Mouse (Mus musculus): Measurements from ENCODE around the gene Fuca1.

Fuca1 gene

DNA sequence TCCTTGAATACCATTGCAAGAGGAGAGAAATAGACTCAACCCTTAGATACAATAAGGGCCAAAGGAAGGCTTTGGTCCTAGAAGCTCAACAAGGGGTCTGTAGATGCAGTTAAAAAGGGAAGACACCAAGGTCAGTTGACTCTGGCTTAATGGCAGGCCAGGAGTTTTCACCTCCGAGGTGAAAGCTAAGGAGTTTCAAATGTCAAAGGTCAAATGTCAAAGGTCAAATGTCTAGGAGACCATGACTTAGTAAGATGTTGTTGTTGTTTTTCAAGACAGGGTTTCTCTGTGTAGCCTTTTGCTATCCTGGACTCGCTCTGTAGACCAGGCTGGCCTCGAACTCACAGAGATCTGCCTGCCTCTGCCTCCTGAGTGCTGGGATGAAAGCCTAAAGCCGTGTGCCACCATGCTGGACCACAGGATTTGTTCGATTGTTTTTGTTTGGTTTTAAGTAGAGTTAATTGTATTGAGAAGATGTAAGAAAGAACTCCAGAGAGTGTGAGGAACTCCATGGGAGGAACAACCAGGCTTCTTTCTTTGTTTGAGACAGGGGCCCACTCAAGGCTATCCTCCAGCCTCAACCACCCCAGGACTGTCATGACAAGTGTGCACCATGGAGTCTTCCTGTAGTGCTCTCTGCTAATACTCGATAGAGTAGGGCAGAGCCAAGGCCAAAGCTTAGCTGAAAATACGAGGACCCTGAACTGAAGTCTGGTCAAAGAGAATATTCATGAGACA, 31.2 kb upstream of the Fuca1 start:
- no peak for DNase-seq (ENCODE audit: extremely low spot score)

DNA sequence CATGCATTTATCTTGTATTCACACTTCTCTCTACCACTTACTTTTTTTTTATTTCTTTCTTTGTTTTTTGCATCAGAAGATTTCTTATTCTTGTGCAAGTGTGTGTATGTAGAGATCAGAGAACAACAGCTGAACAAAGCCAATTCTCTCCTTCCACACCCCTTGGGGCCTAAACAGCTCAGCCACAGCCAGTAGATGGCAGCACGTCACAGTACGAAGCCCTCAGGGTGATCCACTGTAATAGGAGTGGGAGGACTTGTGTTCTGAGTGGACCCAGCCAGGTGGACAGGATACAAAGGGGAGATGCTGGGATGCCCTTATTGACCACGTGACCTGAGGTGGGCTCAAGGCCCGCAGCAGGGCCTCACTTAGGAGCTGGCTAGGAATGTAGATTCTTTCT, 30.7 kb upstream of the Fuca1 start:
- peak; percentile 65 for DNase-seq (ENCODE audit: extremely low spot score)

DNA sequence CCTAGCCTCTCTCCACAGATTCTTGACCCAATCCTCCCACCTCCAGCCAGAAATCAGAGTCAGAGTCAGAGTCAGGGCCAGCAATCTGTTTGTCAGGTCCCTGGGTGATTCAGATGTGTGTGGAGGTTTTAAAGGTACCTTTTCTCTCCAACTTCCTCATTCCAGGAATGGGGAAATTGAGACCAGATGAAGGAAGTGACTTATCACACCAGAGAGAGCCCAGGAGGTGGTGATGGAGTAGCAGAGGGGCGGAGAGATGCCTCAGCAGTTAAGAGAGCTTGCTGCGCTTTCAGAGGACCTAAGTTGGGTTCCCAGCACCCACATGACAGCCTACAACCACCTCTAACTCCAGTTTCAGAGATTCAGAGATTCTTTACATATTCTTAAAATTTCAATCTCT, 29.0 kb upstream of the Fuca1 start:
- no peak for DNase-seq (ENCODE audit: extremely low spot score)

DNA sequence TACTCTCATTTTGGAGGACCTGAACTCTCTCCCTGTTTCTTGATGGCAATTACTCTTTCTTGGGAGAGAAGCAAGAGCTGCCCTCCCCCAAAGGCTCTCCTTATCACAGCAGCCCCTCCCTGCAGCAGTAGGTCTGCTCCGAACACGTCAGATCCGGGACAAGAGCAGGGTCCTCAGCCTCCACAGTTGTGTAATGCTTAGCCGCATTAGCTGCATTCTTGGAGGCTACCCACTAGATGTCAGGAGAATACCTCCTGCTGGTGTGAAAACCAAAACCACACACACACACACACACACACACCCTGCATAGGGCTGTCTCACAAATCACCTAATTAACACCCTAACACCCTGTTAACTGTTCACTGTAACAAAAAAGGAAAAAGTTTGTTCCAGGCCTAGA, 27.7 kb upstream of the Fuca1 start:
- no peak for DNase-seq (ENCODE audit: extremely low spot score)

DNA sequence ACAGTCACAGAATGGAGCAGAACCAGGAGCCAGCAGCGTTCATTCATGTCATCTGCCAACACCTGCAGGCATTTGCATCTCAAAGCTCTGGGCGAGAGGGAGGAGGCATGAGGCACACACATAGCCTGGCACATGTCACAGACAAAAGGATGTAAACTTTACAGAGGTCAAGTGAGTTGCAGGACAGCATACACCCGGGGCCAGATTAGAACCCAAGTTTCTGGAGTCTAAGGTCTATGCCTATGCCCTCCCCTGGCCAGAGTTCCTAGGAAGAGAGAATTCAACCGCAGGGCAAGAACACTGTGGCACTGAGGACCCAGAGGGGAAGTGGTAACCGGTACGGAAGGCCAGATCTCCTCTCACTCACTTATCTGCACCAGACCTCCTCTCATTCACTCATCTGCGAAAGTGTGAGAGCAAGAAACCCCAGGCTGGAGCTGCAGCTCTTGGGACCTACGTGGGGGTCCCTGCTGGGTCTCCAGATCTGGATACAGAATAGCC, 25.4 kb upstream of the Fuca1 start, which contains the start of gene Cnr2:
Gene Cnr2 (plus strand): TSS at position 324 of the 501 bp plus-strand sequence.
- DNase-seq (ENCODE audit: extremely low spot score): no peak

DNA sequence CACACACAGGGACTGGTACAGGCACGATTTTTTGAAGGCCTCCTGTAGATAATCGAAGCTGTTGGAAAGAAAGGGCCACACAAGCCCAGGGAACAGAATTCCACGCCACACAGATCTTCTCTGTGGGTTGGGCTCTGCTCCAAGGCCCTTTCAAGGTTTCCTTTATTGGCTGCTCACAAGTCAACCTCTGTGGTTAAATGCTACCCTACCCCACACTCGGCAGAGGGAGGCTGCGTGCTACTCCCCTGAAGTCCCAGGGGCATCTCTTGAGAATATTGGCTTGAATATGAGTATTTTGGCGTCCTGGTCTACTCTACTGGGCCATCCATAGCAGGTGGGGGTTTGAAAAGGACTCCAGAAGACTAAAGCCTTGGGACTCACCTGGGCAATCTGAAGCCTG, 24.4 kb upstream of the Fuca1 start:
- DNase-seq (ENCODE audit: extremely low spot score): no peak

DNA sequence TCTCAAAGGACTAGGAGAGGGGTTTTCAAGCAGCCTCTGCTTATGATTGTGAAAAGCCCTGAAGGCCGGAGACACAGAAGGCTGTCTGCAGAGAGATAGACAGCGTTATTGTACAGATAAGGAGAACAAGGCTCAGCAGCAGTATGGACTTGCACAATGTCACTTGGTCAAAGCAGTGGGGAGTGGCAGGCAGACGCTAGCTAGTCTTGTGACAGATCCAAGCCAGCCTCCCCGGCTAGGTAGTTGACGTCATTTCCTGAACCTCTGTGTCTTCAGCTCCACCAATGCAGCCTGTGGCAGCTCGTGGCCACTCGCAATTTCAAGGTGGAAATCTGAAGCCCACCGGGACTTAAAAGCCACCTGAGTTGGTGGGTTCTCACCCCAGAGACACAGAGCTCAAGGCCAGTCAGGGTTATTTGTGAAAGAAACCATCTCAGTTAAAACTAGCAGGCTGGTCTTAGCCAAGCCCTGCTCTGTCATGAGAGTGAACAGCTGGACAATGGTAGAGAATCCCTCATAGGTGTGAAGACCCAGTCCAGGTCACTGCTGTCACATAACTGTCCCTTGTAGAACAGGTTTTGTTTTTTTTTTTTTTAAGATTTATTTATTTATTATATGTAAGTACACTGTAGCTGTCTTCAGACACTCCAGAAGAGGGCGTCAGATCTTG, 22.0 kb upstream of the Fuca1 start:
- no peak for DNase-seq (ENCODE audit: extremely low spot score)

DNA sequence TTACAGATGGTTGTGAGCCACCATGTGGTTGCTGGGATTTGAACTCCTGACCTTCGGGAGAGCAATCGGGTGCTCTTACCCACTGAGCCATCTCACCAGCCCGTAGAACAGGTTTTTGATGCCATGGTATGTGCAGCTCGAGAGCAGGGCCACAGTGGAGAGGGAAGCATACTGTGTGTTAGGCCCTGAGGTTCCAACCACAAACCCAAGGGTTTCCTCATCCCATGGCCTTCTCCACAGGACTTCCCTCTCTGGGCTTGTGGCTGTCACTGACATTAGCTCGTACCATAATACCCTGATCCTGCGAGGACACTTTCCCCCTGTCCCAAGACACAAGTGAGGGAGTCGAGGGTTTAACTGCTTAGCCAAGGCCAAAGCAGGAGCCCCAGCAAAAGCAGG, 21.5 kb upstream of the Fuca1 start:
- DNase-seq (ENCODE audit: extremely low spot score): no peak

DNA sequence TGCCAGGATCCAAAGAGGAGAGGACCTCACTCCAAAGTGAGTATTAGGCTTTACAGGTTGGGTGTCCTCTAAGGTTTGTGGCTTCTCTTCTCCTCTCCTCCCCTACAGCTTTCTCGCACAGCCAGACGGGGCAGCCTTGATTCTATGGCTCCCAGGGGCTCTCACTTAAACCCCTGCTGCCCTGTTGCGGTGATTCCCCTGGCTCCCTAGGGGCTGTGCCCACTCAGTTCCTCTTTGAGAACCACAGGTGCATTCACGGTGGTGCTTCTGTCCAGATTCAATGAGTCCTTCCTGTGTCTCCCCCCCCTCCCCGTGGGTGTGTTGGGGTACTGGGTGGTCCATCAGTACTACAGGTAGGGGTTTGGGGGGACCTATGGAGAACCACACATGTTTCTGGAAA, 20.5 kb upstream of the Fuca1 start:
- no peak for DNase-seq (ENCODE audit: extremely low spot score)

DNA sequence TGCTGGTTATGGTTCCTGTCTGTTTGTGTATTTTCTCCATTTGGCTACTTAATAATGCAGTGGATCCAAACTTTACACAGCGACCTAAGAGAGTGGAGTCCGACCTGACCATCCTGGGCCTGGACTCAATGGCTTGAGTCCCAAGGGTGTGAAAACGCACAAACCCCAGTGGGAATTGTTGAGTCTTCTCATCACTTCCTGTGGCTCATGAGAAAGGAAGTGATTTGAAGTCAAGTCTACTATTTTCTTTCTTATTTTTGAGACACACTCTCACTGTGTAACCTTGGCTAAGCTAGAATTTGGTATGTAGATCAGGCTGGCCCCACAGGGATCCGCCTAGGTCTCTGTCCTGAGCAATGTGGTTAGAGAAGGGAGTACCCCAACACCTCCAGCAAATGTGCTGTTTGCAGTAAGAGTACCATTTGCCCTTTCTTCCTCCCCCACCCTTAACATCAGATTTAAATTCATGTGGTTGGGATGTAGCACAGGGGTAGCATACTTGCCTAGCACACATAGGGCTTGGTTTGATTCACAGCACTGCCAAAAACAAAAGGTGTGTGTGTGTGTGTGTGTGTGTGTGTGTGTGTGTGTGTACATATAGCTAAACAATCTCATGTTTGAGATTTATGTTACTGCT, 17.8 kb upstream of the Fuca1 start:
- no peak for DNase-seq (ENCODE audit: extremely low spot score)

DNA sequence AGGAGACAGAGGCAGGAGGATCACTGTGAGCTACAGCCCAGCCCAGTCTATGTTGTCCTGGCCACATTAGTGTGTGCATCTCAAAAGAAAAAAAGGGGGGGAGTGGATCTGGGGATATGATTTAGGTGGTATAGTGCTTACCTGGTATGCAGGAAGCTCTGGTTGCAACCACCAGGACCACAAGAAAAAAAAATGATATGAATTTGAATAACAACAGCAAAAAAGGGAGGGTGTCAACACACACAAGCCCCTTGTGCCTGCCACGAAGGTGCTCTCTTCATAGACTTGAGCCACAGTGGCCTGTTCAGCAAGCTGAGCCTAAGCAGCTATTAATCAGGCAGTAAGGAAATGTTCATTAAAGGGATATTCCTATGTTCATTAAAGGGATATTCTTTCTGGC, 15.7 kb upstream of the Fuca1 start:
- no peak for DNase-seq (ENCODE audit: extremely low spot score)

DNA sequence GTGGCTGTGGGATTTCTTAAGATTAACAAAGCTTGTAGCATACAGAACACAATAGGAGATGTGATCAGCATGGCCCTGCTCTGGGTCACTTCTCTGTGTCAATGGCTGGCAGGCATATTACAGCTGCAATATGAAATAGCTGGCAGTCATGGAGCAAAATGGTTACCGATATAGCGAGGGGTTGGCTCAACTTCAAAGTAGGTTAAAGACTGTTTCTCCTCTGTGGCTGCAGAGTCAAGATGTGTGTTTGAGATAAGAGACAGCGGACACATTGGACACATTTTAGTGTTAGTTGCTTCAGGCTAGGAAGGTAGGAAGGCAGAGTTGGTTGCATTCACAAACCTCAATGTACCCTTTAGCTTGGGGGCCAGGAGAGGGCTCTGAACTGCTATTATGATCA, 13.9 kb upstream of the Fuca1 start:
- no peak for DNase-seq (ENCODE audit: extremely low spot score)

DNA sequence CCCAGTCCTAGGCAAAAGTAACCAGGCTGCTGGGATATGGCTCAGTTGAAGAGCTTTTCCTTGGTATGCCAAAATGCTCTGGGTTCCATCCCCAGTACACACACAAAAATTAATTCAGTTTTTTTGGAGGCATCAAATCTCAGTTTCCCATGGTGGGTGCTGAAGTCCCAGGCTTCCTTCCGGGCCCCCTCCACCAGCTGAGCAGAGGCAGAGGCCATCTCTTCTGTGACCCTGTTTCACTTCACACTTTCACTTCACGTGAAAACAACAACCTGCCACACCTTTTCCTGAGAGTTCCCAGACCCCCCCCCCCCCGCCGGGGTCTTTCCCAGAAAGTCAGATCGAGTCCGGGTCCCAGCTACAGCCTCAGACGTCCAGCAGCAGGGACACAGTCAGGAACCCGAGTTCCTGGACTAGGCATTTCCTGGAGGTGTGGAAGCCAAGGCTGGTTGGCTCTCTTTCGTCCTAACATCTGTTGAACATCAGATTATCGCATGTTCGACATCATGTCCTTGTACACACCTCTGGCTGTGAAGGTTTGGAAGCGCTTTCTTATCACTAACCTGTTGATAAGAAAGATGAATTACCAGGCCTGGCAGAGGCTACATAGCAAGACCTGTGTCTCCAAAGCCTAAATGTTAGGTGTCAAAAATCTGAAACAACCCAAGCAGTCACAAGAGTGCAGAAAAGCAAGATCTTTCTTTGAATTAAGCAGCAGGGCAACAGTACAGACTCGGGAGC, 11.0 kb upstream of the Fuca1 start:
- DNase-seq (ENCODE audit: extremely low spot score): no peak

DNA sequence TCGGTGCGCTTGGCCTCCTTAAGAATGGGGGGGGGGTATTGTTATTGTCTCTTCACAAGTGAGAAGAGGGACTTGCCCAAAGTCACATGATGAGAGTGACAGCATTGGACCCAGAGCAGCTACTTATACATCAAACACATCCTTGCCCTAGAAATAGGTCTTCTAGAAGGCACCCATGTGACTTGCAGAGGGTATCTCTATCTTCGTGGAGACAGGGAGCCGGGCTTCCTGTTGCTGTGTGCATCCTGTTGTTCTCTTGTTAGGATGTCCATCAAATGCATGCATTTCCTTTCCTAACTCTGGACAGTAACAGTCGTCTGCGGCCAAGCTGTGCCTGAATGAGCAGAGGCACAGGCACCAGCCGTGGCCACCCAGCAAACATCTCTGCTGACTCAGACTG, 9.0 kb upstream of the Fuca1 start:
- DNase-seq (ENCODE audit: extremely low spot score): no peak

DNA sequence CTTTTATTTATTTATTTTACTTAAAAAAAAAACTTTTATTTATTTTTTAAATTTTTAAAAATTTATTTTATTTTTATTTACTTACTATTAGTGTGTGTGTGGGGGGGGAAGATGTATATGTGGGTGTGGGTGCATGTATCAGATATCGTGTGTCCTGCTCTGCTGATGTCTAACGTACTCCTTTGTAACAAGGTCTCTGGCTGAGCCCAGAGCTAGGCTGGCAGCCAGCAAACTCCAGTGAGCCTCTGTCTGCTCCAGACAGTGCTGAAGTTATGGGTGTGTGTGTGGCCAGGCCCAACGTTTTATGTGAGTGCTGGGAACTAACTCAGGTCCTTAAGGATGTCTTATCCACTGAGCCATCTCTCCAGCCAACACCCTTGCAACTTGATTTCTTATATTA, 8.4 kb upstream of the Fuca1 start:
- no peak for DNase-seq (ENCODE audit: extremely low spot score)

DNA sequence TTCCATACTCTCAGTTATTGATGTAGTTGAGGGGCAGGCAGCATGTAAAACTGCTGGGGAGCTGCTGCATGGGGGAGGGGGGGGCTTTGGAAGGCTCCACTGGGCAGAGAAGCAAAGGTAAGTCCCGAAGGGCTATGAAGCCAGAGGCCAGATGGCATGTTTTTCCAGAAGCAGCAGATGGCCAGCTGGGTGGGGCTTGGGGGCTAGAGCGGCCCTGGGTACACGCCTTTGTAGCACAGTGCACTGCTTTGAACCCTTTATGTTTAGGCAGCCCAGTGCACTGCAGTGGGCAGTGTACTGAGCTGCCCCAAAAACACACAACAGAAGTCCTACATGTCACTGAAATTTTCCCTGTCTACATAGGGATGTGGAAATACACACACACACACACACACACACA, 7.7 kb upstream of the Fuca1 start:
- peak; percentile 28 for DNase-seq (ENCODE audit: extremely low spot score)

DNA sequence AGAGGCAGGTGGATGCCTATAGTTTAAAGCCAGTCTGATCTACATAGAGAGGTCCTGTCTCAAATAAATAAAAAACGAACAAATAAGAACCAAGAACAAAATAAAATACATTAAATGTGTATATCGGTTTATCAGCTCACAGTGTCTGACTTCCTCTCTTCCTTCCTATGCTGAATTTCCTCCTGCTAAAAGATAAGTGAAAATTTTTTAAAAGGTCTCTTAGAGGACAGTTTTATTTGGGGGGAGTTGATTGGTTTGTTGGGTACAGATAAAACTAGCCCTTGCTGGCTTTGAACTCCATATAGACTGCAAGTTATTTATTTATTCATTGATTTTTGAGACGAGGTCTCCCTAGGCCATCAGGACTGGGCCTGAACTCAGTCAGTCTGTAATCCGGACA, 7.1 kb upstream of the Fuca1 start:
- DNase-seq (ENCODE audit: extremely low spot score): no peak

DNA sequence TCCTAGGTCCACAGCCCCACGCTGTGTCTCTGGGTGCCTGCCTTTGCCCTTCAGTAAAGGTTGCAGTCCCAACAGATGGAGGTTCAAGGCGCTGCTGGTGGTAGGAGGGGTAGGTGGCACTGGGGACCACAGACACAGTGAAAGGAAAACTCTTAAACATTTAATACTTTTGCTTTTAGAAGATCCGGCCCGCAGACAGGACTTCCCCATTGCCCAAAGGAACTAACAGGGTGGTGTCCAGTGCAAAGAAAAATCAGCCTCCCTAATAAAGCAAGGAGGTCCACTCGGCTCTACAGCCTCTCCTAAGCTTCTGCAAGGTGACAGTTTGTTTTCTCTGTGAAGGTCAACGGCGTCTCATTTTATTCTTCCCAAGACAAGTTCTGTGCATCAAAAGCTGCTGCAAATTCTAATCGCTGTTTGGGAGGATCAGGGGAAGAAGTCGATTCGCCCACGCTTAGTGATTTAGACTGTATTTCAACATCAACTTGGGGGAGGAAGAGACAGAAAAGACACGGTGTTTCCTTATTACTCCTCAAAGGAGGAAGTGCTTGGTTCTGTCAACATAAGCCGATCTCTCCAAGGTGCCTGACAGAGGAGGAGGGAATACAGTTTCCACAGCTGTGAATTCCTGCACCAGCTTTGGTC, 1.8 kb upstream of the Fuca1 start:
- no peak for DNase-seq (ENCODE audit: extremely low spot score)

DNA sequence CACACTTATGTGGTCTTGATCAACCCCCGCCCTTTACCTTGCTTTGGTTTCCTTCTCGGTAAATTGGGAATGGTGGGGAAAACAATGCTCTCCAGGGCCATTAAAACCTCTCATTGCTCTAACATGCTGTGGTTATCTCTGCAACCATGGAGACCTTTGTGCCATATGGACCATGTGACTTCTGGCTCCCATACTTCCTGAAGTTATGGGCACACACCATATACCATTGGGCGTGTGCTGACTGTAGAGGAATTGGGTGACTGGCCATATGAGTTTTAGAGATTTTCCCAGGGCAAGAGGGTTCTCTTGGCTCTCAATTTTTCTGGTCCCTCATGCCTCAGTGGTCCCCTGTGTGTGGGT, 1.3 kb upstream of the Fuca1 start:
- DNase-seq (ENCODE audit: extremely low spot score): no peak

DNA sequence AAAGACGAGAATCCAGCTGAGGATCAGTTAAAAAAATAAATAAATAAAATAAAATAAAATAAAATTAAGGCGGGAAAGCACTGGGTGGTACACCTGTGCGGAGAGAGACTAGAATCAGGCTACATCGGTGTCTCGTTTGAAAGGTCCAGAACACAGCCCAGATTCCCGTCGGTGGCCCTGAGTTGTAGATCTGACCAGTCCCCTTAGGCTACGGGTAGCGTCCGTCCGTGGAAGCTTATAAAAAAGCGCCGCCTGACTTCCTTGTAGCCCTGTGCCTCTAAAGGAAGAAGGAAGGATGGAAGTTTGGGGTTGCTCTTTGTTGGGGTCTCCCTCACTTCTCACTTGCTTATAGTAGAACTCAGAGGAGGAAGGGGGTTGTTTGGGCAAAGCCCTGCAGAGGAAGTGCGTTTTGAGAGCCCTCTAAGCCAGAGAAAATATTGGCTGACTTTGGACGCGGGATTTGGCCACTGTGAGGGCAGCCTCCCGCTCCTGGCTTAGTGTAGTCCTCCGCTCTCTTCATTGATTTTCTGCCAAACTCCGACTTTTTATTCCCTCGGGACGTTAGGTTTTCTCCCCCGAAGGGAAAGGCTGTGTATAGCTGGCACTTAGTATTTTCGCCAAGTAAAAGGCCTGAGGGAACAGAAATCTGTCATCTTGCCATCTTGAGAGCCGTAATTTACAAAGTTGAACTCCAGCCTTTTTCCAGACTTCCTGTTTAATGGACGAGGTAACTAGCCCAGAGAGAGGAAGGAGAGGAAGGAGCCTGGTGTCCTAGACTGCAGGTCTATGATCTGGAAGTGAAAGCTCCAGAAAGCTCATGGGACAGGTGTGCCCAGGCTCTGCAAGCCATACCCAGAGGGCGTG, 954 bp downstream of the Fuca1 start:
- DNase-seq (ENCODE audit: extremely low spot score): peak; percentile 20

DNA sequence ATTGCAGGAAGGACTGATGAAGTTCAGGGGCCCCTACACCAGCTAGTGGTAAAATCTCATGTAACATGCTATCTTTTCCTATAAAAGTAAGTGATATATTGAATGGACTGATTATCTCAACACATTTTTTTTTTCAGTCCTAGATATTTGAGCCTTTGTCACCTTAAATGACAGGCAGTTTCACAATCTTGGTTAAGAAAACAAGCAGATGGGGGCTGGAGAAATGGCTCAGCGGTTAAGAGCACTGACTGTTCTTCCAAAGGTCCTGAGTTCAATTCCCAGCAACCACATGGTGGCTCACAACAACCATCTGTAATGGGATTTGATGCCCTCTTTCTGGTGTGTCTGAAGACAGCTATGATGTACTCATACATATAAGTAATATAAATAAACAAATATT, 1.7 kb downstream of the Fuca1 start:
- no peak for DNase-seq (ENCODE audit: extremely low spot score)
